Mouse (Mus musculus) heart, adult 8-10 months (tissue): ENCODE measurements at regions not wholly inside any gene's neighbourhood (a gene's known extent, or its start where the extent isn't known, plus 50 kb on each side); places are given as distances from the start of the nearest gene placed in this dataset.

ENCODE experiments used
- DNase-seq: peaks from one replicate; pipeline ENCODE4 v3.0.0; 2022; ENCODE audit warnings: low spot score

GRCm38 (mm10) chr7:133521936-133522335, 80.0 kb downstream of the Tex36 start:
- DNase-seq, result no peak

DNA sequence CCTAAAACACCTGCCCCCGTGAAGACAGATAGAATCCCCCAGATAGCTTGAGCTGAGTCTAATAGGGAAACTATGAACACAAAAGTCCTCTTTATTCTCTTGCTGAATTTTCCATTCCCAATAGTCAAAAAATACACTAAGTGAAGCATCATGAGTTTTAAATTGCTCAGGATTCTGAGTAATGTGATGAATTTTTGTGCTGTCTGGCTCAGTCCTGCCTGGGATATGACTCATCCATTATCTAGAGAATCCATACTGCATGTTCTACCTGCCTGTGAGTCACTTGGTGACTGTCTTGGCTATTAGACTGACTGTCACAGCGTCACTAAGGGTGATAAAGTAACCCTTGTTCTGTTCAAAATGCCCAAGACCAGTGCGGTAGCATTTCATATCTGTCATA, 83.0 kb downstream of the Tex36 start:
- no peak for DNase-seq

GRCm38 (mm10) chr7:133517576-133517975, 84.4 kb downstream of the Tex36 start:
- DNase-seq, result no peak

- DNase-seq, result no peak
These were observed 91.0 kb downstream of the Tex36 start for GRCm38 (mm10) chr7:133510926-133511325.

- no peak for DNase-seq
These were observed 92.5 kb downstream of the Tex36 start for GRCm38 (mm10) chr7:133509486-133509885.

- no peak for DNase-seq
These were observed 93.5 kb downstream of the Tex36 start for GRCm38 (mm10) chr7:133508370-133509012.

DNA sequence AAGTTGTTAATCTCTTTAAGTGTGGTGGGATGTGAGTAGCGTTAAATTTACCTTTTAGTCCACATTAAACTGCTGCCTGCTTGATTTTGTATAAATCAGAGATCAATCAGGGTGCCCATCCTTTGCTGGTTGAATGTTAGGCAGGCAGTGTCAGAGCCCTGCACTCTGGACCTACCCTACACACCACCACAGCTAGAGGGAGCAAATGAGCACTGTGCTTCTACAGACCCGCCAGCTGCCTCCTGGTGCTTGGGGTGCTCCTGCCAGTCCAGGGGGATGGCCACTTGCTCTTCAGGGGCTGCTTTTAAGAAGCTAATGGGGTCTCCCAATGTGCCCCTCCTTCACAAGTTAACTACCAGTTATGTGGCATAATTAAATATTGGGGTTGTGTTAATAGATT, 96.3 kb downstream of the Tex36 start:
- no peak for DNase-seq

DNA sequence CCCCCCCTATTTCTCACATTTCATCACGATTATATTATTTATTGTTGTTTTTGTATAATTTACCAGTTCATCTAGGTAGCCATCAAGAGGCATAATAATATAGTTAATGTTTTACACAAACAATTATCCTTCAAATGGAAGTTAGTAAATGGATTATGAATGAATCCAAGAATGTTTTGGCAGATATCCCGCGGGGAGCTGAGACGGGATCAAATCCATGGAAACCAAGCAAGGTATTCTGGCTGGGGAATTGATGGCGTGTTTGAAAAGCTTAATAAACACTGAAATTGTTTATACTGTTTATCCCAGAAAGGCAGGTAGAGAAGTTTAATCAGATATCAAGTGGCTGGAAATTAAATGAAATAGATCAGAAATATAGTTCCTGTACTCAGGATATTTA, 98.0 kb downstream of the Tex36 start:
- no peak for DNase-seq

DNA sequence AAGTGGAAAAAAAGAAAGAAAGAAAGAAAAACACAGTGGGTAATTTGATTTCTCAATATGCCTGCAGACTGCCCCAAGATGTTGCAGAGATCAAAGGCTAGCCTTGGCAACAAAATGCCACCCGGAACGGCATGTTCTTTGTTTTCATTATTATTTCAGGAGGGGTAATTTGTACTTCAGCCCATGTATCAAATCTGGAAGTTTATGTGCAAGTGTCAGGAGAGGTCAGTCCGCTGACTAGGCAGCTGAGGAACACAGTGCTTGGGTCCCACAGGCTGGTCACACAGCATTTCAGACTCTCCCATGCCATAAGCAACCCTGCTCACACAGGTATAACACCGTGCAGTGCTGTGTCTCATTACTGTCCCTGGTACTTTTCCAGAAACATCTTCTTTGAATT, 99.2 kb downstream of the Tex36 start:
- no peak for DNase-seq

- no peak for DNase-seq
These were observed 104.4 kb downstream of the Tex36 start for GRCm38 (mm10) chr7:133497551-133497950.

- no peak for DNase-seq
These were observed 106.9 kb downstream of the Tex36 start for GRCm38 (mm10) chr7:133494982-133495550.

- DNase-seq, result no peak
These were observed 107.5 kb downstream of the Tex36 start for GRCm38 (mm10) chr7:133494256-133494981.

GRCm38 (mm10) chr7:133492626-133493025, 109.3 kb downstream of the Tex36 start:
- DNase-seq, result no peak

- DNase-seq, result no peak
These were observed 113.9 kb downstream of the Tex36 start for GRCm38 (mm10) chr7:133487887-133488630.

DNA sequence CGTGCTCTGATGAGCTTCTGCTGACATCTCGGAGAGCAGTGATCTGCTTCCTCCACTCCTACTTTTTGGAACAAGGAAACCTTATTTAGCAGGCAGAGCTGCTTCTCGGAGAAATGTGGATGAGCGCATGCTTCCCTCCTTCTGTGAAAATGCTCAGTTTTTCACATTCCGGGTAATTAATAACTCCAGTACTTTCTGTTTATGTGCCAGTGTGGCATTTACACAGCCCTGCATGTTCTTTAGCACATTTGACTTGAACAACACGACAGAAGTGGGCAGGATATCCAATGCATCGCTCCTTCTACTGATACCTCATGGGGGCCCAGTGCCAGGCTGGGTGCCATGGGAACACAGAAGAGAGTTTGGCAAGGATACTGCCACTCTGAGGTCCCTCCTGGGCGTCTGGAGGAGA, 117.5 kb downstream of the Tex36 start:
- DNase-seq, result no peak

GRCm38 (mm10) chr7:133481529-133481928, 120.4 kb downstream of the Tex36 start:
- DNase-seq, result no peak

DNA sequence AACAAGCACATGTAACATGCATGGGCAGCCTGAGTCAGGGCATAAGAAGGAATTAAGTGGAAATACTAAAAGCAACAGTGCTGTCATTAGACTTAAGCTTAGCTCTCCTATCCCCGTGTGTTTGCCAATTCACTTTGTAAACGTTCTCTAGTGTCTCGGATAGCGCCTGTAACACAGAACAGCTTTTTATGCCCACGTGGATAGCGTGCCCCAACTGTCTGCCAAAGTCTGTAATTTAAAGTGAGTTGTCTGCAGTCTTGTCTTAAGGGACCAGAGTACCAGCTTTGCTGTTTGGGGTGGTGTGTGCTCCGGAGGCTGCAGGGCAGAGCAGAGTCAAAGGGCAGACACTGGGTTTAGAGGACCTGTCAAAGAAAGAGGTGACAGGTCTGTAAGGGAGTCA, 122.3 kb downstream of the Tex36 start:
- no peak for DNase-seq

- no peak for DNase-seq
These were observed 124.0 kb downstream of the Tex36 start for GRCm38 (mm10) chr7:133477933-133478332.

- DNase-seq, result no peak
These were observed 124.7 kb downstream of the Tex36 start for GRCm38 (mm10) chr7:133477221-133477620.

DNA sequence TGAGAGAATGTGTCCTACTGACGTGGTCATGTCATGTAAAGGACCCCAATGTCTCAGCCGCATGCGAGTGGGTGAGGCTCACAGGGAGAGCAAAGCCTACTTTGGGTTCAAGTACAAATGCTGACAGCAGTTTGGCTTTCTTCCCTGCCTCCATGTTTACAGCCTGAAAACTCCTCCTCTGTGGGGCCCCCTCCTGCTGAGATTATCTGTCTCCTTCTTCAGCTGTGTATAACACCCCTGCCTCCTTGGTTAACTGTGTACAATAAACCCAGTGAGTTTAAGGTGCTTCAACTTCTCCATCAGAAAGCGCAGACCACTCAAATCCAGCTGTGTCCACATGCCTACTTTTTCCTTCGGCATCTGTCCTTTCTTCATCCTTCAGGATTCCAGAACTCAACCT, 130.3 kb downstream of the Tex36 start:
- no peak for DNase-seq

DNA sequence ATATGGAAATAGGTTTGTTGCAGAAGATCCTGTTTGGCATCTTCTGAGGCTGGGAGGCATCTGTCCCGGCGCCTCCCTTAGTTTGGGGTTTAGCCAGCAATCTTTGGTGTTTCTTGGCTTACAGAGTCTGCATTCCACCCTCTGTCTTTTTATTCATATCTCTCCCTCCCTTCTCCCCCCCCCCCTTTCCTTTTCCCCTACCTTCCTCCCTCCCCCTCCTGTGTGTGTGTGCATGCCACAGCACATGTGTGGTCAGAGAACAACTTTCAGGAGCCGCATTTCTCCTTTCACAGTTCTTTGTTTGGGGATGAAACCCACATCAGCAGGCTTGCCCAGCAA, 131.4 kb downstream of the Tex36 start:
- no peak for DNase-seq

DNA sequence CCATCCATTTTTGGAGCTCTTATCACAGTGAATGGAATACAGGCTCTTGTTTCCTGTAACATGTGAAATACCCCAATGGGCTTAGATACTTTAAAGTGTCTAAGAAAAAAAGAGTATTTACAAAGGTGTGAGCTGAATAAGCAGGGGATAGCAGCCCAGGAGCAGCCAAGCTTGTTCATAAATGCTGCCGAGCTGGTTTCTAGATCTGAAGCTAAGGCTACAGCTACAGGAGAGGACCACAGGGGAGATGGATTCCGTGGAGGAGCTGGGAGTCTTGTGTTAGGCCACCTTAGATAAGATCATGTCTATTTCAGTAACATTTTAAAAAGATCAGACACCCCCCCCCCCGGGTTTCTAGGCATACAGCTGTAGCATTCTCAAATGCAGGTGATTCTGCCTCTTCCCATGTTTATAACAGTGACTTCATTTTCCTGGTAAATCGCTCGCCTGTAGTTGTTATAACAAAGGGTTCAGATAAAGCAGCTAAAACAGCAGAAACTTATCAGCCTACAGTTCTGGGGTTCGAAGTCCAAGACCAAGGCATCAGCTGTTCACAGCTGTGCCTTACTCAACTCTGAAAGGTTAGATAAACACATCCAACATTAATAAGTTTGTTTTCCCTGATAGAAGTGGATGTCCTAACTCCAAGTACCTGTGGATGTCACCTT, 131.9 kb downstream of the Tex36 start:
- DNase-seq, result peak; percentile 4
